Mouse (Mus musculus) ES-E14 (cell line): ENCODE data around the gene P2ry1. TPM values are rescaled to one million over a fixed set of nuclear protein-coding genes. Genes with fewer than 3 reads are reported as not detected.

ENCODE experiments used
- DNase-seq: peaks from one replicate; pipeline ENCODE4 v3.0.0-alpha.2; 2013; ENCODE audit warnings: low read depth, low spot score
- H3K27ac ChIP-seq: 2 replicates; pipeline ENCODE4 v1.5.1; 2012; ENCODE audit warnings: low read depth, mild to moderate bottlenecking, low read length, moderate library complexity, mixed read lengths; ENCODE audit not compliant: poor library complexity, insufficient read depth, severe bottlenecking
- H3K36me3 ChIP-seq: 2 replicates; pipeline ENCODE4 v1.6.1; 2012; ENCODE audit warnings: mild to moderate bottlenecking, low read length, moderate library complexity, mixed read lengths; ENCODE audit not compliant: control insufficient read depth, poor library complexity, insufficient read depth, severe bottlenecking
- H3K4me1 ChIP-seq, 2 experiments: fragments of 150-350 bp in 1 of 2; sonication (generic) in 1 of 2; 2 replicates each; pipeline ENCODE4 v1.6.1; 2012; ENCODE audit warnings: low read length in 2 of 2, mild to moderate bottlenecking in 1 of 2, mixed read lengths in 1 of 2; ENCODE audit not compliant: control insufficient read depth in 2 of 2, insufficient read depth in 2 of 2, poor library complexity in 1 of 2
- H3K4me3 ChIP-seq, 2 experiments: fragments of 150-350 bp in 1 of 2; sonication (generic) in 1 of 2; 2 replicates each; pipeline ENCODE4 v1.5.1; 2012; ENCODE audit warnings: low read length in 2 of 2, low read depth in 1 of 2, mild to moderate bottlenecking in 1 of 2, mixed read lengths in 1 of 2; ENCODE audit not compliant: insufficient read depth in 1 of 2, poor library complexity in 1 of 2, severe bottlenecking in 1 of 2
- H3K9ac ChIP-seq: 2 replicates; pipeline ENCODE4 v1.6.1; 2012; ENCODE audit warnings: low read depth, mild to moderate bottlenecking, low read length, mixed read lengths; ENCODE audit not compliant: poor library complexity, insufficient read depth, severe bottlenecking
- H3K9me3 ChIP-seq: fragments of 150-350 bp; sonication (generic); 2 replicates; pipeline ENCODE4 v1.6.1; 2012; ENCODE audit warnings: low read depth, mild to moderate bottlenecking, low read length; ENCODE audit not compliant: control insufficient read depth, insufficient read depth
- CHD2 ChIP-seq: IDR thresholded peaks from 2 replicates; pipeline ENCODE4 v1.6.1; 2014; ENCODE audit warnings: mild to moderate bottlenecking, low read depth, low read length, inconsistent platforms
- HCFC1 ChIP-seq: IDR thresholded peaks from 2 replicates; pipeline ENCODE4 v1.6.1; 2012; ENCODE audit warnings: low read length, inconsistent platforms, borderline replicate concordance; ENCODE audit not compliant: insufficient read depth
- MAFK ChIP-seq: IDR thresholded peaks from 2 replicates; pipeline ENCODE4 v1.6.1; 2014; ENCODE audit warnings: mild to moderate bottlenecking, low read depth, low read length, inconsistent platforms; ENCODE audit not compliant: insufficient read depth
- ZC3H11A ChIP-seq: IDR thresholded peaks from 2 replicates; pipeline ENCODE4 v1.6.1; 2012; ENCODE audit warnings: low read depth, mild to moderate bottlenecking, inconsistent platforms, low read length, borderline replicate concordance
- ZNF384 ChIP-seq: IDR thresholded peaks from 2 replicates; pipeline ENCODE4 v1.6.1; 2012; ENCODE audit warnings: low read depth, low read length, inconsistent platforms
- in situ Hi-C, 2 experiments: fragments of 600-800 bp; cut with MboI; formaldehyde crosslinking; loops; one replicate each; pipeline ENCODE4 v1.15.1; 2025; ENCODE audit warnings: low sequenced_read_pairs in 2 of 2, inconsistent platforms in 1 of 2; ENCODE audit not compliant: unreplicated experiment in 2 of 2
- total RNA-seq: library from RNA; depleted of rRNA; stranded (reverse); fragments of 300-350 nt; gene quantifications from 2 replicates; pipeline ENCODE4 v1.2.3, GENCODE M21; 2012

Gene P2ry1
- total RNA-seq, 1 experiment, result 2.0 TPM

GRCm38 (mm10) chr3:61016733-61017132 is 14.1 kb downstream of the P2ry1 start:
- in situ Hi-C loops, result no loop called here
- no peak overlapping the region for H3K27ac ChIP-seq

GRCm38 (mm10) chr3:61032100-61032499 is 29.5 kb downstream of the P2ry1 start:
- Histone ChIP-seq H3K9me3 (no peaks in the 10 kb centered on the region), H3K9ac (no peak overlapping the region), H3K4me1 (no peaks in the 10 kb centered on the region), H3K4me3 (no peak overlapping the region), H3K27ac (no peak overlapping the region), H3K36me3 (no peaks in the 10 kb centered on the region)
- DNase-seq, result no peak
- in situ Hi-C loops, result no loop called here
- no peak for TF ChIP-seq HCFC1

More at GRCm38 (mm10) chr3:61016733-61017132, 14.1 kb downstream of the P2ry1 start:
- Histone ChIP-seq H3K36me3 (no peaks in the 10 kb centered on the region), H3K4me1 (no peaks in the 10 kb centered on the region), H3K4me3 (no peak overlapping the region), H3K9ac (no peak overlapping the region), H3K9me3 (no peaks in the 10 kb centered on the region)
- no peak for DNase-seq
- TF ChIP-seq CHD2 (no peak), ZC3H11A (no peak), MAFK (no peak), ZNF384 (no peak), HCFC1 (no peak)

DNA sequence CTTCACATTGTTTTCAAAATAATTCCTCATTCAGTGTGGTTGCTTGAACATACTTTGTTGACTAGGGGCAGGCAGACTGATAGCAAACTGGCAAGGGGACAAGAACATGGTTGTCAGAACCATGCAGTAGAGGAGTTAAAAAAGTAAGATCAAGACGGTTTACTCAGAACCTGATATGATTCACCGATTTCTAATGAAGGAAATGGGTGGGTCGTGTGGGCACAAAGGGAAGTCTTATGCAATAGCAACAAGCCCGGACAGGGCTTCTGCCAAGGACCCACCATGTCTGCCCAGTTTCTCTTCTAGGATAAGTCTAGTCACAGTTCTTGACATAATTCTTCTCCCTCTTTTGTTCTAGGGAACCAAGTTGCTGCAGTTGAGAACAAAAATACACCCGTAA is 33.0 kb downstream of the P2ry1 start:
- H3K9ac ChIP-seq, result no peak overlapping the region
- no peaks in the 10 kb centered on the region for H3K9me3 ChIP-seq
- TF ChIP-seq MAFK (no peak), ZC3H11A (no peak), CHD2 (no peak), HCFC1 (no peak), ZNF384 (no peak)
- no peaks in the 10 kb centered on the region for H3K4me1 ChIP-seq
- H3K36me3 ChIP-seq, result no peaks in the 10 kb centered on the region
- H3K27ac ChIP-seq, result no peak overlapping the region
- in situ Hi-C loops, result no loop called here
- no peak for DNase-seq
- no peak overlapping the region for H3K4me3 ChIP-seq

DNA sequence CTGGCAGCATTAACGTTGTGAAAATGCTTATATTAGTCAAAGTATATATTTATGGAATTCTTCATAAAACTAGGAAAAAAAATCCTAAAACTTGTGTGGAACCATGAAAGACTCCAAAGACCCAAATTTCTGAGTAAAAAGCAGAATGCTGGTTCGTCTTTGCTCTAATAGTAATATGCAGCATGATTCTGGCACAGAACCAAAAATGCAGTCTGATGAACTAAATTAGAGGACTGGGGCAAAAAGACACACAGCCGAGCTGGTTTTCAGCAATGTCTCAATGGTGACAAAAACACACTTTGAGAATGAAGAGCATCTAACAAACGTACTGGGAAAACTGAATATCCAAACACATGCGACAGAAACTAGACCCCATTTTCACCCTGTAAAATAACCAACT is 37.3 kb downstream of the P2ry1 start:
- no peak for TF ChIP-seq HCFC1
- TF ChIP-seq MAFK, result no peak
- no peak for TF ChIP-seq CHD2
- no peak for TF ChIP-seq ZNF384
- TF ChIP-seq ZC3H11A, result no peak
- DNase-seq, result no peak
- Histone ChIP-seq H3K36me3 (no peaks in the 10 kb centered on the region), H3K4me1 (no peaks in the 10 kb centered on the region), H3K9ac (no peak overlapping the region), H3K9me3 (no peaks in the 10 kb centered on the region), H3K4me3 (no peak overlapping the region), H3K27ac (no peak overlapping the region)
- in situ Hi-C loops, result no loop called here

- in situ Hi-C loops, result no loop called here
- Histone ChIP-seq H3K4me3 (no peak overlapping the region), H3K4me1 (no peaks in the 10 kb centered on the region), H3K9ac (no peak overlapping the region), H3K9me3 (no peaks in the 10 kb centered on the region), H3K27ac (no peak overlapping the region), H3K36me3 (no peaks in the 10 kb centered on the region)
- no peak for DNase-seq
- no peak for TF ChIP-seq HCFC1
- TF ChIP-seq ZC3H11A, result no peak
- no peak for TF ChIP-seq ZNF384
- no peak for TF ChIP-seq CHD2
- TF ChIP-seq MAFK, result no peak
Measured at GRCm38 (mm10) chr3:61049976-61050672, 47.5 kb downstream of the P2ry1 start.
